Mouse (Mus musculus): Measurements from ENCODE around the gene S1pr5. TPM values are rescaled to one million over a fixed set of nuclear protein-coding genes. Genes with fewer than 3 reads are reported as not detected.

The S1pr5 gene
- polyA plus RNA-seq (2012; fragmentation: generic; extraction: Trizol): under 1 TPM in 1 of 2 experiments, not detected in 1; 0.07 TPM

GRCm38 (mm10) chr9:21248326-21248725, at the start of gene S1pr5:
Gene S1pr5 (minus strand): TSS chr9:21248443.

GRCm38 (mm10) chr9:21291022-21291787, 43.0 kb upstream of the S1pr5 start, which contains the start of gene Cdkn2d:
Gene Cdkn2d (minus strand): TSS chr9:21291407.

DNA sequence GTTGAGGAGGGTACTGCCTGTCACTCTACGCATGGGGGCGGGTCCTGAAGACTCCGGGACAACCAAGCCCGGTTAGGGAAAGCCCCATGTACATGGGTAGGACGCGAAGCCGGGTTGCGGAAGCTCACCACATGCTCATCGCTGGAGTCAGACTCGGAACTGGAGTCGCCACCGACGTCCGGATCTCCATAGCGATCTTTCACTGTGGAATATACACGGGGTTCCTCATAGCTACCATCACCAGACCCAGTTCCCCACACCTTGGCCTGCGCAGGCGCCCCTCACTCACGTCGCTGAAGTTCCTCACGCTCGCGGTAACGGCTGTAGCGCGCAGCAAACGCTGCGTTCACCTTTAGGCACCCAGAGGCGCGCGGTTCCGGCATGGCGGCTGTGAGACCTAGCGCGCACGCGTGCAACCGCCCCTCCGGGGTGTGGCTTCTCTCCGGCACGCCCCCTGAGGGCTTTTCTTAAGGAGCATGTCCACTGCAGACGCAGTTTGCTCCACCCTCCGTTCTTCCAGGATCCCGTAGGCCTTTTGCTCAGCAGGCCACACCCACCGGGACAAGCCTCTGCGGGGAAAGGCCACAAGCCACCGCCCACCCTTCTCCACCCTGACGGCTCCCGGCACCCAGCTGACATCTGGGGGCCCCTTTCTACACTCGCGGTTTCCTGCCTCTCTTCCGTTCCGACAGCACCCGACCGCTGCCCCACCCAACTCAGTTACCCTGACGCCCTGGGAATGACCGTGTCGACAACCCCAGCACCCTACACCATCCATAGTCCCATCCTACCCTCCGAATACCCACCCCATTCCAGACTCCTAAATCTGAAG, 39.5 kb upstream of the S1pr5 start, which contains the start of gene Kri1:
Gene Kri1, minus strand, starts transcription at position 399 of the 832 bp plus-strand sequence.

GRCm38 (mm10) chr9:21265000-21265561, 16.8 kb upstream of the S1pr5 start, which contains the start of gene Atg4d:
Gene Atg4d (plus strand): TSS chr9:21265293.

DNA sequence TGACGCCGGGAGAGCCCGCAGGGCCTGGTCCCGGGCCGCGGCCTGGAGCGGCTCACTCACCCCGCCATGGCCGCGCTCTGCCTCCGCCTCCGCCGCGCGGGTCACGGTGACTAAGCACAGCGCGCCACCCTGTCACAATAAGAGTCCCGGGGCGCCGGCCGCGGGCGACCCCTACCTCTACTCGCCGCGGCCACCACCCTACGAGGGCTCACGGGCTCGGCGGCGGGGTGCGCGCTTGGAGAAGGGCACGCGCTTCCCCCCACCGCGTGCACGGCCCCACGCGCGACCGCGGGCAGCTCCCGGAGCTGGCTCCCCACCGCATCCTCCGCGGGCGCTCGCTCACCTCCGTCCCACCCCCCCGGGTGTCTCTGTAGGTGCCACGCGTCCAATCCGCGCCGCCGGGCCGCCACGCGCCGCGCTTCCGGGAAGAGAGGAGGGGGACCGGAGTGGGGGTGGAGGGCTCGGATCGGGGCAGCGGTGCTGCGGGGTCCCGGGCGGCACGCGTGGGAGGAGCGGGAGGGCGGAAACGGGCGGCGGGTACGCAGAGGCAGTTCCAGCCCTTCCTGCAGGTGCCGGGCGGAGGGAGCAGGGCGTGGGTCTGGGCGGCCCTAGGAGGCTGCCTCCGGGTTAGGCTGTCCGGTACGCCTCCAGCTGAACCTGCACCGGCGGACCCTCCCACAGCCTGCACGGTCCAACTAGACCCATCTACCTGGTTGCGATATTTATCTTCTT, 9.3 kb downstream of the S1pr5 start, which contains the start of gene Keap1:
Gene Keap1, minus strand, starts transcription at position 629 of the 732 bp plus-strand sequence.

Other genes starting within 250 kb of the S1pr5 start
- 100 to 1,000 TPM; 124 to 136 TPM for gene Mrpl4, start 245.7 kb downstream of the S1pr5 start, polyA plus RNA-seq (2012; fragmentation: generic; extraction: Trizol)
- gene Icam1, start 232.5 kb downstream of the S1pr5 start, polyA plus RNA-seq (2012; fragmentation: generic; extraction: Trizol): under 1 TPM; 0.04 to 0.99 TPM
- under 1 TPM; 0.08 to 0.52 TPM for gene Icam4, start 219.1 kb downstream of the S1pr5 start, polyA plus RNA-seq (2012; fragmentation: generic; extraction: Trizol)
- 1 to 10 TPM in 1 of 2 experiments, under 1 TPM in 1; 0.25 to 7.9 TPM for gene Icam5, start 216.4 kb downstream of the S1pr5 start, polyA plus RNA-seq (2012; fragmentation: generic; extraction: Trizol)
- gene Zglp1, start 181.3 kb downstream of the S1pr5 start, polyA plus RNA-seq (2012; fragmentation: generic; extraction: Trizol): under 1 TPM in 1 of 2 experiments, not detected in 1; 0.57 TPM
- gene Gm49373, start 175.3 kb downstream of the S1pr5 start, polyA plus RNA-seq (2012; fragmentation: generic; extraction: Trizol): under 1 TPM; 0.52 to 0.88 TPM
- gene Fdx1l, start 174.8 kb downstream of the S1pr5 start, polyA plus RNA-seq (2012; fragmentation: generic; extraction: Trizol): 10 to 100 TPM; 58.9 to 94.5 TPM
- 1 to 10 TPM in 1 of 2 experiments, under 1 TPM in 1; 0.99 to 1.5 TPM for gene Gm38431, start 156.4 kb downstream of the S1pr5 start, polyA plus RNA-seq (2012; fragmentation: generic; extraction: Trizol)
- 10 to 100 TPM; 46.3 to 49.8 TPM for gene Raver1, start 156.4 kb downstream of the S1pr5 start, polyA plus RNA-seq (2012; fragmentation: generic; extraction: Trizol)
- 10 to 100 TPM in 1 of 2 experiments, 1 to 10 TPM in 1; 5.3 to 10.9 TPM for gene Tyk2, start 117.2 kb downstream of the S1pr5 start, polyA plus RNA-seq (2012; fragmentation: generic; extraction: Trizol)
- 100 to 1,000 TPM; 230 to 298 TPM for gene Cdc37, start 98.5 kb downstream of the S1pr5 start, polyA plus RNA-seq (2012; fragmentation: generic; extraction: Trizol)
- 10 to 100 TPM in 1 of 2 experiments, 1 to 10 TPM in 1; 4.1 to 10.6 TPM for gene Pde4a, start 82.7 kb downstream of the S1pr5 start, polyA plus RNA-seq (2012; fragmentation: generic; extraction: Trizol)
- 10 to 100 TPM; 29.4 to 56.7 TPM for gene Keap1, start 9.1 kb downstream of the S1pr5 start, polyA plus RNA-seq (2012; fragmentation: generic; extraction: Trizol)
- 10 to 100 TPM; 18.7 to 19.6 TPM for gene Atg4d, start 16.9 kb upstream of the S1pr5 start, polyA plus RNA-seq (2012; fragmentation: generic; extraction: Trizol)
- gene Kri1, start 39.5 kb upstream of the S1pr5 start, polyA plus RNA-seq (2012; fragmentation: generic; extraction: Trizol): 10 to 100 TPM; 14.1 to 22.0 TPM
- gene Cdkn2d, start 43.0 kb upstream of the S1pr5 start, polyA plus RNA-seq (2012; fragmentation: generic; extraction: Trizol): 10 to 100 TPM; 21.1 to 59.7 TPM
- gene Ap1m2, start 63.9 kb upstream of the S1pr5 start, polyA plus RNA-seq (2012; fragmentation: generic; extraction: Trizol): under 1 TPM in 1 of 2 experiments, not detected in 1; 0.06 TPM
- 10 to 100 TPM; 11.5 to 67.6 TPM for gene Slc44a2, start 72.3 kb upstream of the S1pr5 start, polyA plus RNA-seq (2012; fragmentation: generic; extraction: Trizol)
- 10 to 100 TPM; 12.3 to 78.0 TPM for gene Ilf3, start 119.4 kb upstream of the S1pr5 start, polyA plus RNA-seq (2012; fragmentation: generic; extraction: Trizol)
- gene Qtrt1, start 163.4 kb upstream of the S1pr5 start, polyA plus RNA-seq (2012; fragmentation: generic; extraction: Trizol): 10 to 100 TPM; 25.1 to 35.0 TPM
- gene Dnm2, start 176.5 kb upstream of the S1pr5 start, polyA plus RNA-seq (2012; fragmentation: generic; extraction: Trizol): 10 to 100 TPM; 31.7 to 76.8 TPM